Mouse (Mus musculus): ENCODE data around the gene Nudt1. TPM values are rescaled to one million over a fixed set of nuclear protein-coding genes. Genes with fewer than 3 reads are reported as not detected.
"Not testable (repeated sequence)": the region's sequence is repeated elsewhere in the genome, so short reads cannot be mapped to it uniquely, and the experiment has no call there.

The Nudt1 gene
- total RNA-seq, 1 experiment from 2014 or later, result 21.1 TPM

- no peak for DNase-seq
These were observed 18.4 kb downstream of the Nudt1 start for GRCm38 (mm10) chr5:140339836-140340235.

- no peak for DNase-seq
These were observed 21.4 kb downstream of the Nudt1 start for GRCm38 (mm10) chr5:140342880-140343279.

- no peak for DNase-seq
These were observed 23.8 kb downstream of the Nudt1 start for GRCm38 (mm10) chr5:140345244-140345643.

GRCm38 (mm10) chr5:140346050-140346449 lies 24.6 kb downstream of the Nudt1 start:
- DNase-seq, result no peak

GRCm38 (mm10) chr5:140349882-140350281 lies 28.4 kb downstream of the Nudt1 start:
- DNase-seq, result no peak

- no peak for DNase-seq
These were observed 29.5 kb downstream of the Nudt1 start for GRCm38 (mm10) chr5:140350731-140351497.

GRCm38 (mm10) chr5:140352352-140352751 lies 30.9 kb downstream of the Nudt1 start:
- DNase-seq, result no peak

- no peak for DNase-seq
These were observed 34.5 kb downstream of the Nudt1 start for GRCm38 (mm10) chr5:140355934-140356333.

- no peak for DNase-seq
These were observed 36.0 kb downstream of the Nudt1 start for GRCm38 (mm10) chr5:140357466-140357865.

- no peak for DNase-seq
These were observed 38.6 kb downstream of the Nudt1 start for GRCm38 (mm10) chr5:140359930-140360674.

- no peak for DNase-seq
These were observed 43.0 kb downstream of the Nudt1 start for GRCm38 (mm10) chr5:140364415-140364814.

- DNase-seq, result not testable (repeated sequence)
These were observed 46.7 kb downstream of the Nudt1 start for GRCm38 (mm10) chr5:140368126-140368525.

GRCm38 (mm10) chr5:140368926-140369325 lies 47.5 kb downstream of the Nudt1 start:
- DNase-seq, result no peak

GRCm38 (mm10) chr5:140369466-140369865 lies 48.0 kb downstream of the Nudt1 start:
- DNase-seq, result no peak

GRCm38 (mm10) chr5:140370446-140371254 lies 49.2 kb downstream of the Nudt1 start:
- DNase-seq, result no peak

- DNase-seq, result no peak
These were observed 50.2 kb downstream of the Nudt1 start for GRCm38 (mm10) chr5:140371671-140372070.

- no peak for DNase-seq
These were observed 52.3 kb downstream of the Nudt1 start for GRCm38 (mm10) chr5:140373711-140374110.

GRCm38 (mm10) chr5:140374226-140374625 lies 52.8 kb downstream of the Nudt1 start:
- no peak for DNase-seq

- no peak for DNase-seq
These were observed 53.9 kb downstream of the Nudt1 start for GRCm38 (mm10) chr5:140375249-140375829.

- no peak for DNase-seq
These were observed 56.8 kb downstream of the Nudt1 start for GRCm38 (mm10) chr5:140378121-140378853.

- DNase-seq, result no peak
These were observed 57.8 kb downstream of the Nudt1 start for GRCm38 (mm10) chr5:140379299-140379698.

GRCm38 (mm10) chr5:140381156-140381555 lies 59.7 kb downstream of the Nudt1 start:
- no peak for DNase-seq

All from adrenal gland, postnatal 14 days (tissue).